Mouse (Mus musculus) ES-Bruce4 (cell line): ENCODE measurements around the gene Cct6b. TPM values are rescaled to one million over a fixed set of nuclear protein-coding genes. Genes with fewer than 3 reads are reported as not detected.

Experiments used
- H3K27ac ChIP-seq: 2 replicates; pipeline ENCODE4 v1.5.1; 2012; ENCODE audit warnings: low read length, inconsistent platforms; ENCODE audit not compliant: insufficient read depth
- H3K27me3 ChIP-seq: 2 replicates; pipeline ENCODE4 v1.6.1; 2012; ENCODE audit warnings: mild to moderate bottlenecking, low read length, inconsistent platforms; ENCODE audit not compliant: control insufficient read depth, poor library complexity, insufficient read depth, severe bottlenecking
- H3K36me3 ChIP-seq: 2 replicates; pipeline ENCODE4 v1.6.1; 2012; ENCODE audit warnings: inconsistent platforms, mild to moderate bottlenecking, low read length, moderate library complexity; ENCODE audit not compliant: control insufficient read depth, poor library complexity, insufficient read depth, severe bottlenecking
- H3K4me1 ChIP-seq: one replicate; pipeline ENCODE4 v1.8.1; 2011; ENCODE audit warnings: low read length; ENCODE audit not compliant: control insufficient read depth, insufficient read depth
- H3K4me3 ChIP-seq: 2 replicates; pipeline ENCODE4 v1.5.1; 2011; ENCODE audit warnings: low read depth, mild to moderate bottlenecking, low read length
- H3K9ac ChIP-seq: 2 replicates; pipeline ENCODE4 v1.6.1; 2012; ENCODE audit warnings: low read depth, mild to moderate bottlenecking, inconsistent platforms; ENCODE audit not compliant: poor library complexity, severe bottlenecking
- H3K9me3 ChIP-seq: replicated peaks from 2 replicates; pipeline ENCODE4 v1.6.1; 2012; ENCODE audit warnings: mild to moderate bottlenecking, low read length, inconsistent platforms; ENCODE audit not compliant: control insufficient read depth, poor library complexity, insufficient read depth, severe bottlenecking
- CTCF ChIP-seq: IDR thresholded peaks from one replicate; pipeline ENCODE4 v1.8.1; 2011; ENCODE audit warnings: low read depth, low read length
- EP300 ChIP-seq: IDR thresholded peaks from 2 replicates; pipeline ENCODE4 v1.6.1; 2011; ENCODE audit warnings: low read depth, low read length; ENCODE audit not compliant: insufficient read depth
- POLR2A ChIP-seq: IDR thresholded peaks from one replicate; pipeline ENCODE4 v1.8.1; 2011; ENCODE audit warnings: low read length; ENCODE audit not compliant: insufficient read depth
- polyA plus RNA-seq: library from polyadenylated mRNA; stranded (reverse); fragments of >200 nt; gene quantifications from 2 replicates; pipeline ENCODE4 v1.2.4, GENCODE M21; 2011; ENCODE audit warnings: low read depth; ENCODE audit not compliant: missing spikeins, insufficient read depth, insufficient read length

Cct6b gene
- polyA plus RNA-seq, 1 experiment: 1.6 TPM

DNA sequence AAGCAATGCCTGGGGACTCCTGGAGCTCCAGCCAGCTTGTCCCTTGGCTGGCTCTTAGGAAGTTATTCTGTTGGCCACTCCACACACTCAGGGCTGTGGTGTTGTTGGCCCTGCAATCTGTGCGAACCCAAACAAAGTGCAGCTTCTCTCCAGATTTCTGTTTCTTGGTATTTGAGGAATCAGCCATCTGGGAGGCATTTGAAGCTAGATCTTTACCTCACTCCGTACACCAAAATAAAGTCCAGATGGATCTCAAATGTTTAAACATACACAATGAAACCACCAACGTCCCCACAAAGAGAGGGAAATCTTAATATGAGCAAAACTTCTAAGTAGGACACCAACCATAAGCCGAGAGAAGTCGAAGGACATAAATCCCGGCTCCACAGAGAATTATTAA is 71.5 kb downstream of the Cct6b start:
- no peaks in the 10 kb centered on the region for H3K36me3 ChIP-seq
- H3K27me3 ChIP-seq: no peaks in the 10 kb centered on the region
- no peak overlapping the region for H3K27ac ChIP-seq
- H3K4me3 ChIP-seq: no peak overlapping the region
- H3K4me1 ChIP-seq: peaks cover 3% of the 10 kb centered on the region
- no peaks in the 10 kb centered on the region for H3K9me3 ChIP-seq
- H3K9ac ChIP-seq: no peak overlapping the region
- no peak for TF ChIP-seq POLR2A
- no peak for TF ChIP-seq CTCF
- no peak for TF ChIP-seq EP300

DNA sequence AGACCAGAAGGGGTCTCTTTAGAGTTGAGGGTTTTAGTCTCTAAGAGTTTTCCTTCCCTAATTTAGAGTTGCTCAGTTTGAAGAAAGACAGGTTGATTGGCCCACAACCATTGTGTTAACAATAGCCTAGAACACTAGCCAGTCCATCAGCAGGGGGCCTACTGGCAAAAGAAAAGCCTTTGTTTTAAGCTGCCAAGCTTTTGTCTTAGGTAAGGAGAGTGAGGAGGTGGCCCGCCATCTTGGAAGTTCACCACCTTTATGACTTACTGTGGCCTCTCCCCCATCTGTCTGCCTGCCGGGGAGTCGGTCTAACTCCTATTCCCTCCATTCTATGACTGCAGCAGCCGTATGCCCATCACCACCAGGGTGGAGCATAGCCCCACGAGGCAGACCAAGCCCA is 73.6 kb downstream of the Cct6b start:
- H3K27ac ChIP-seq: no peak overlapping the region
- H3K9ac ChIP-seq: no peak overlapping the region
- peaks cover 3% of the 10 kb centered on the region for H3K4me1 ChIP-seq
- no peaks in the 10 kb centered on the region for H3K27me3 ChIP-seq
- no peaks in the 10 kb centered on the region for H3K36me3 ChIP-seq
- TF ChIP-seq EP300 (no peak), POLR2A (no peak), CTCF (no peak)
- no peaks in the 10 kb centered on the region for H3K9me3 ChIP-seq
- H3K4me3 ChIP-seq: no peak overlapping the region

DNA sequence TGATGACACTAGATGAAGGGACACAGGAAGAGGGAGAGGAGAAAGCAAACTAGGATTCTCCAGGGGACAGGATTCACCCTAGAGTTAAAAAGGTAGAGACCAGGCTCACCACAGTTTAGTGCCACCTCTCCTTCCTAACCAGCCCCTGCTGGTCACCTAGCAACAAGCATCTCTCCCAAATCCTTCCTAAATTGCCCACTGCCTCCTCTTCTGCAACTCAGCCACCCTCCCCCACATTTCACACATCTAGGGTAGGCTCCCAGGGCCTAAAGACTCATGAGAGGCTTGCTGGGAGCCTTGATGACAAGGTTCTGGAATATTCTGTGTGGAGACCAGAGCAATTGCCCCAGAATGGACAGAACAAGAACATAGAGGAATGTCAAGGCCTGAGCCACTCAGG is 76.5 kb downstream of the Cct6b start:
- Histone ChIP-seq H3K36me3 (no peaks in the 10 kb centered on the region), H3K27me3 (no peaks in the 10 kb centered on the region), H3K9me3 (no peaks in the 10 kb centered on the region), H3K9ac (no peak overlapping the region), H3K27ac (no peak overlapping the region), H3K4me3 (no peak overlapping the region), H3K4me1 (peaks cover 3% of the 10 kb centered on the region)
- TF ChIP-seq CTCF: no peak
- no peak for TF ChIP-seq EP300
- no peak for TF ChIP-seq POLR2A

DNA sequence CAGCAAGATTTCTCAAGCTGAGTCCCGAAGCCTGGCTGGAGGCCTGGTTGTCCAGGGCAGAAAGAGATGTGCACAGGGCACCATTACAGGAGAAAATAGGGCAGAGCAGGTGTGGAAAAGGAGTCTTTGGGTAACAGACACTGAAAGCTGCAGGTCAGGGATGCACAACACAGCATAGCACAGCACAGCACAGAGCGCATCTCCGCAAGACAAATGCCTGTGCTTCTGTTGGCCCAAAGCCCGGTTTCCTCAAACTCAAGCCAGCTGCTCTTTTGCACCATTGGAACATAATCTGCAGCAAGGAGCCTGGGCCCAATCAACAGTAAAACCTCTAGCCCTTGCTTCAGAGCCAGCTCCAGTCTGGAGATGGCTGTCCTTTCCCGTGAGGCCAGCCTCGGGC is 79.4 kb downstream of the Cct6b start:
- Histone ChIP-seq H3K27me3 (no peaks in the 10 kb centered on the region), H3K4me1 (no peaks in the 10 kb centered on the region), H3K9ac (no peak overlapping the region), H3K27ac (no peak overlapping the region), H3K4me3 (no peak overlapping the region), H3K9me3 (no peaks in the 10 kb centered on the region), H3K36me3 (no peaks in the 10 kb centered on the region)
- TF ChIP-seq CTCF (no peak), EP300 (no peak), POLR2A (no peak)

DNA sequence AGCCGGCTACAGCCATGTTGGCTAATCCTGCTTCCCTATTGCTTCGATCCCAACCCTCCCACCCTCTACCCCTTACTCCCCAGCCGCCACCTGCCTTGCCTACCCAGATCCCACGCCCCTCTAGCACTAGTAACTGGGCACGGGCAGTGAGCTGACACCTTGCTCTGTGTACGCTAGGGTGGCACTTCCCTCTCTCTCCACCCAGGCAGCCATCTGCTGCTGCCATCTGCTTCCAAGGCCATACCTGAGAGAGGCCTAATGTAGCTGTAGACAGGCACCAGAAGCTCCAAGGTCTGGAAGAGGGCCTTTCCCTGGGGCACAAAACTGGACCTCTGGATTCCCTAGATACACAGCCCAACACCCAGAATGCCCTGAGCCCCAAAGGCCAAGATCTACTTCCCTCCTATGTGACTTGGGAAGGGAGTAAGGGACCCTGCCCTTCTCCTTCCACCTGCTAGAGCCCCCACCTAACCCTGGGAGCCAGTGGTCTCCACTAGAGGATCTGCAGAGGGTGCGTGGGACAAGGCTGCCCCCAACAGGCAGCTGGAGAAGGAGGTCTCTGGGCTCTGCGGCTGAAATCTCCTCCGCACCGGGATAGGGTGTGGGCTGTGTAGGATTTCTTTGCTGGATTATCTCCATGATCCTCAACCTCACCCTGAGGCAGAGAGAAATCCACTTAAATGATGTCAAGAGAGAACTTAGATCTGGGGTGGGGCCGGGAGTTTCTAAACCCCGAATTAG is 80.2 kb downstream of the Cct6b start:
- Histone ChIP-seq H3K9me3 (no peaks in the 10 kb centered on the region), H3K9ac (no peak overlapping the region)

DNA sequence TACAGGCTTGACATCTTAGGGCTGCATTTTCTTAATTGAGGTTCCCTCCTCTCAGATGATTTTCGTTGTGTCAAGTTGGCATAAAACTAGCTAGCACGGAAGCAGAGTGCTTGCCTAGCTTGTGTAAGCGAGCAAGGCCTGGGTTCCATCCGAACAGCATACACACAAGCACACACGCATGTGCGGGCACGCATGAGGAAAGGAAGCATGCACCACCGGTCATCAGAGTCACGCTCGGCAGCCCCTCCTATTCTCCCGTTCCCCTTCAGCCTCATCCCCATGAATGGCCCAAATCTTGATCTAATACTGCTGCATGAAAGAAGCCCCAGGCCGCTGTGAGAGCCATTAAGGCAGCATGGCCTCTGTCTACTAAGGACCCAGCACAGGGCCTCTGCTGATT is 85.6 kb downstream of the Cct6b start:
- H3K27ac ChIP-seq: no peak overlapping the region
- no peaks in the 10 kb centered on the region for H3K27me3 ChIP-seq
- TF ChIP-seq POLR2A (no peak), CTCF (no peak), EP300 (no peak)
- no peaks in the 10 kb centered on the region for H3K36me3 ChIP-seq
- no peaks in the 10 kb centered on the region for H3K9me3 ChIP-seq
- no peak overlapping the region for H3K4me3 ChIP-seq
- no peaks in the 10 kb centered on the region for H3K4me1 ChIP-seq
- no peak overlapping the region for H3K9ac ChIP-seq

More for the DNA sequence above, 80.2 kb downstream of the Cct6b start:
- Histone ChIP-seq H3K4me3 (no peak overlapping the region), H3K4me1 (no peaks in the 10 kb centered on the region), H3K27ac (no peak overlapping the region), H3K36me3 (no peaks in the 10 kb centered on the region), H3K27me3 (no peaks in the 10 kb centered on the region)
- TF ChIP-seq CTCF (peak; percentile 71), POLR2A (no peak), EP300 (no peak)

Other genes with a start within 250 kb of the Cct6b start
- gene Zfp830, start within 50 bp of the Cct6b start, polyA plus RNA-seq: 24.8 and 25.6 TPM in 2 replicates
- 56.3 and 64.7 TPM in 2 replicates for gene Lig3, start 16.8 kb upstream of the Cct6b start, polyA plus RNA-seq
- 27.4 and 29.9 TPM in 2 replicates for gene Rffl, start 106.9 kb upstream of the Cct6b start, polyA plus RNA-seq
- 23.9 and 25.8 TPM in 2 replicates for gene Rad51d, start 126.3 kb upstream of the Cct6b start, polyA plus RNA-seq
- not detected in 2 replicates for gene Fndc8, start 127.8 kb upstream of the Cct6b start, polyA plus RNA-seq
- 32.3 and 40.9 TPM in 2 replicates for gene Nle1, start 144.1 kb upstream of the Cct6b start, polyA plus RNA-seq
- 3.3 and 3.5 TPM in 2 replicates for gene Unc45b, start 146.2 kb upstream of the Cct6b start, polyA plus RNA-seq
- gene Slfn5, start 187.0 kb upstream of the Cct6b start, polyA plus RNA-seq: 3.7 and 4.2 TPM in 2 replicates
- gene Slfn9, start 227.5 kb upstream of the Cct6b start, polyA plus RNA-seq: 4.0 and 5.4 TPM in 2 replicates